Mouse (Mus musculus): Measurements from ENCODE around the gene Eif1.

- no peak for TF ChIP-seq CTCF (IDR thresholded peaks at IDR 0.05; ENCODE audit: low read depth, low read length)
- no peak for TF ChIP-seq POLR2A (IDR thresholded peaks at IDR 0.05; ENCODE audit: extremely low read depth, insufficient read depth, low read length)
Observed at GRCm38 (mm10) chr11:100278759-100279158, 40.9 kb upstream of the Eif1 start.
